Mouse (Mus musculus): ENCODE measurements around the gene Cdc20b. TPM values are rescaled to one million over a fixed set of nuclear protein-coding genes. Genes with fewer than 3 reads are reported as not detected.

Cdc20b gene
- total and polyA plus RNA-seq, 3 experiments, result not detected

DNA sequence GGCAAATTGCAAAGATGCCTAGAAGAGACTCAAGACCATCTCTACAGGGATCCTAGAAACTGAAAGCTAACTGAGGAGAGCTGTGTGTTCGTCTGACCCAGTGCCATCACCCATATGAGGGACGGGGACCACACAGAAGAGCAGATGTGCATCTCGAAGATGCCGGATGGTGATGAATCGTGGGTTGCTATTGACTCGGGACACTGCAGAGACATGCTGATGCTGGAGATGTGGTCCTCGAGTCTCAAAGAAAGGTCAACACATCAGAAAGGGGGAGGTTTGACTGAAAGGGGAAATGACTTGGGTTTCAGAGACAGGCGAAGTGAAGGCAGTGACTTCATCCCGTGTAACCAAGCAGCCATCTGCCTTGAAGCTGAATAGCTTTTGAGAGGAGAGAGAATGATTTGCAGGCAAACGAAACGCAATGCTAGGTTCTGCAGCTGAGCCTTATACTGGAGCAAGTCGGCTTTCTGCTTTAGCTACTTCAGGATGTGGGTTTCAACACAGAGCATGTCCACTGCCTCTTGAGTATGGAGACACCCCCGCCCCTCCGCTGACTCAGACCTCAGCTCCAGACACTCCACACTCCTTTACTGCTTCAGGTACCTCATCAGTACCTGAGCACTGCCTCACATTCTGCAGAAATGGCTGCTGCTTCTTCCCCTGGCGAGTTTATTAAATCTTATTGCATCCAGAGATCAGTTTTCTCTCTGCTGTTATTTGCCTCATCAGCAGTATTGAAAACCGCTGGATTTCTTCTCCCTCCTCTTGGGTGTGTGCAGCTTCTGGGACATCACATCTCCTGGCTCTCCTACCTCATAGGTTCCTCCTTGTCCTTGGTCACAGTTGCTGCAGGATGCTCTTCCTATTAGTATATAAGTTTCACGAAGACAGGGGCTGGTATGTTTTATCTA lies 85.7 kb downstream of the Cdc20b start:
- Histone ChIP-seq H3K9me3 (replicated peaks; ENCODE audit: insufficient read depth, low read length) (no peaks in the 10 kb centered on the region), H3K4me1 (ENCODE audit: control insufficient read depth in 1 of 2, insufficient read depth in 2 of 2, low read length in 2 of 2) (no peaks in the 10 kb centered on the region), H3K79me2 (ENCODE audit: control insufficient read depth, insufficient read depth, low read length, poor library complexity) (no peaks in the 10 kb centered on the region), H3K27me3 (ENCODE audit: control insufficient read depth in 1 of 2, insufficient read depth in 2 of 2, low read length in 2 of 2) (no peaks in the 10 kb centered on the region), H3K9ac (ENCODE audit: control insufficient read depth, low read depth, low read length, poor library complexity, severe bottlenecking) (no peak overlapping the region), H3K36me3 (ENCODE audit: control insufficient read depth in 1 of 2, insufficient read depth in 2 of 2, low read length in 2 of 2) (no peaks in the 10 kb centered on the region), H3K4me3 (ENCODE audit: control insufficient read depth in 1 of 2, insufficient read depth in 1 of 2, low read depth in 2 of 2, low read length in 2 of 2) (no peak overlapping the region), H3K27ac (ENCODE audit: control insufficient read depth, low read depth, low read length) (no peak overlapping the region)
- no peak for TF ChIP-seq CTCF (IDR thresholded peaks at IDR 0.05 in 2 of 3, conservative IDR thresholded peaks at IDR 0.05 in 1 of 3; ENCODE audit: control insufficient read depth in 1 of 3, insufficient read depth in 1 of 3, low read depth in 2 of 3, low read length in 3 of 3, poor library complexity in 1 of 3, severe bottlenecking in 1 of 3)
- no peak for DNase-seq (ENCODE audit: low read depth, low spot score)

GRCm38 (mm10) chr13:113121326-113121725 lies 86.4 kb downstream of the Cdc20b start:
- Histone ChIP-seq H3K36me3 (ENCODE audit: control insufficient read depth in 1 of 2, insufficient read depth in 2 of 2, low read length in 2 of 2) (no peaks in the 10 kb centered on the region), H3K4me3 (ENCODE audit: control insufficient read depth in 1 of 2, insufficient read depth in 1 of 2, low read depth in 2 of 2, low read length in 2 of 2) (no peak overlapping the region)
- TF ChIP-seq TAL1 (IDR thresholded peaks at IDR 0.05; ENCODE audit: low read length), result no peak
- no peak for TF ChIP-seq MYC (IDR thresholded peaks at IDR 0.05; ENCODE audit: low read depth, low read length)
- TF ChIP-seq CHD1 (IDR thresholded peaks at IDR 0.05; ENCODE audit: low read depth, low read length), result no peak
- no peak for TF ChIP-seq ELF1 (IDR thresholded peaks at IDR 0.05; ENCODE audit: low read depth, low read length)
- no peak for TF ChIP-seq GATA1 (IDR thresholded peaks at IDR 0.05; ENCODE audit: low read depth, low read length)
- no peak for TF ChIP-seq KAT2A (conservative IDR thresholded peaks at IDR 0.05; ENCODE audit: low read depth, low read length)
- TF ChIP-seq ZMIZ1 (IDR thresholded peaks at IDR 0.05; ENCODE audit: low read depth, low read length), result no peak
- TF ChIP-seq UBTF (IDR thresholded peaks at IDR 0.05; ENCODE audit: borderline replicate concordance, insufficient read depth, low read depth, low read length), result no peak
- no peak for TF ChIP-seq MYB (IDR thresholded peaks at IDR 0.05; ENCODE audit: low read depth, low read length)
- TF ChIP-seq MXI1 (IDR thresholded peaks at IDR 0.05; ENCODE audit: low read depth, low read length), result no peak
- TF ChIP-seq MAX (IDR thresholded peaks at IDR 0.05; ENCODE audit: low read length), result no peak

DNA sequence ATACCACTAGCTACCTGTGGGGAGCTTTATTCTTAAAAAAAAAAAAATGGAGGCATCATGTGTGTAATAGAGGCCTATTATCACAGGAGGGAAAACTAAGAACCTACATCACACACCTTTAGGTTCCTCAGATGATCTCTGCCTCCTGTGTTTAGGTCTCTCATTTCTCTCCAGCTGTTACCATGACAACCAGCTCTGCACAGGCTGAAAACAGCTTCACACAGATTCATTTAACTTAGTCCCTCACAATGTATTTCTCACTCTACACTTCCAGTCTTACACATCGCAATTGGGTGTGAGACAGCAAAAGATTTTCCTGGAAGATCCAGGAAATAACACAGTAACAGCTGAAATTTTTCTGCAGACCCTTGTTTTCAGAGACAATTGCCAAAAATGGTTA lies 95.1 kb downstream of the Cdc20b start:
- Histone ChIP-seq H3K79me2 (ENCODE audit: control insufficient read depth, insufficient read depth, low read length, poor library complexity) (no peaks in the 10 kb centered on the region), H3K4me1 (ENCODE audit: control insufficient read depth in 1 of 2, insufficient read depth in 2 of 2, low read length in 2 of 2) (no peaks in the 10 kb centered on the region), H3K4me3 (ENCODE audit: control insufficient read depth in 1 of 2, insufficient read depth in 1 of 2, low read depth in 2 of 2, low read length in 2 of 2) (no peak overlapping the region), H3K27ac (ENCODE audit: control insufficient read depth, low read depth, low read length) (no peak overlapping the region), H3K9ac (ENCODE audit: control insufficient read depth, low read depth, low read length, poor library complexity, severe bottlenecking) (no peak overlapping the region), H3K36me3 (ENCODE audit: control insufficient read depth in 1 of 2, insufficient read depth in 2 of 2, low read length in 2 of 2) (no peaks in the 10 kb centered on the region), H3K27me3 (ENCODE audit: control insufficient read depth in 1 of 2, insufficient read depth in 2 of 2, low read length in 2 of 2) (no peaks in the 10 kb centered on the region), H3K9me3 (replicated peaks; ENCODE audit: insufficient read depth, low read length) (no peaks in the 10 kb centered on the region)
- TF ChIP-seq TCF12 (IDR thresholded peaks at IDR 0.05; ENCODE audit: low read depth, low read length) (no peak), MAZ (IDR thresholded peaks at IDR 0.05; ENCODE audit: low read depth, low read length) (no peak), MXI1 (IDR thresholded peaks at IDR 0.05; ENCODE audit: low read depth, low read length) (no peak), USF1 (IDR thresholded peaks at IDR 0.05; ENCODE audit: low read depth, low read length) (no peak), RAD21 (IDR thresholded peaks at IDR 0.05; ENCODE audit: low read depth, low read length) (no peak), ETS1 (IDR thresholded peaks at IDR 0.05; ENCODE audit: low read depth, low read length) (no peak), ZNF384 (IDR thresholded peaks at IDR 0.05; ENCODE audit: low read depth, low read length) (no peak), ZKSCAN1 (IDR thresholded peaks at IDR 0.05; ENCODE audit: low read depth, low read length) (no peak)
- no peak for DNase-seq (ENCODE audit: low read depth, low spot score)

More at GRCm38 (mm10) chr13:113121326-113121725, 86.4 kb downstream of the Cdc20b start:
- no peaks in the 10 kb centered on the region for H3K27me3 ChIP-seq (ENCODE audit: control insufficient read depth in 1 of 2, insufficient read depth in 2 of 2, low read length in 2 of 2)
- H3K27ac ChIP-seq (ENCODE audit: control insufficient read depth, low read depth, low read length), result no peak overlapping the region
- no peaks in the 10 kb centered on the region for H3K4me1 ChIP-seq (ENCODE audit: control insufficient read depth in 1 of 2, insufficient read depth in 2 of 2, low read length in 2 of 2)
- DNase-seq (ENCODE audit: low read depth, low spot score), result no peak
- no peaks in the 10 kb centered on the region for H3K79me2 ChIP-seq (ENCODE audit: control insufficient read depth, insufficient read depth, low read length, poor library complexity)
- no peak overlapping the region for H3K9ac ChIP-seq (ENCODE audit: control insufficient read depth, low read depth, low read length, poor library complexity, severe bottlenecking)
- no peaks in the 10 kb centered on the region for H3K9me3 ChIP-seq (replicated peaks; ENCODE audit: insufficient read depth, low read length)

All from MEL (cell line).